Mouse (Mus musculus) intestine, embryonic 16.5 days (tissue): ENCODE results near the gene Hspa1a. TPM values are rescaled to one million over a fixed set of nuclear protein-coding genes. Genes with fewer than 3 reads are reported as not detected.
"Not testable (repeated sequence)": the region's sequence is repeated elsewhere in the genome, so short reads cannot be mapped to it uniquely, and the experiment has no call there.

Experiments
- ATAC-seq: fragments of 200-750 bp; cut with Nextera tagmentation; 2 replicates; pipeline ENCODE4 v1.8.0; 2017; ENCODE audit warnings: moderate TSS enrichment, moderate library complexity
- H3K27ac ChIP-seq: fragments of 300-500 bp; sonication (generic); 2 replicates; pipeline ENCODE4 v1.5.1; 2014; ENCODE audit warnings: mild to moderate bottlenecking, low read length
- H3K27me3 ChIP-seq: fragments of 300-500 bp; sonication (generic); replicated peaks from 2 replicates; pipeline ENCODE4 v1.6.1; 2014; ENCODE audit warnings: low read length, control low read depth, mixed read lengths; ENCODE audit not compliant: control insufficient read depth, insufficient read depth
- H3K36me3 ChIP-seq: fragments of 300-500 bp; sonication (generic); 2 replicates; pipeline ENCODE4 v1.6.1; 2014; ENCODE audit warnings: low read length, control low read depth; ENCODE audit not compliant: control insufficient read depth, insufficient read depth
- H3K4me1 ChIP-seq: fragments of 300-500 bp; sonication (generic); 2 replicates; pipeline ENCODE4 v1.6.1; 2014; ENCODE audit warnings: low read length, control low read depth, mixed read lengths; ENCODE audit not compliant: control insufficient read depth, insufficient read depth
- H3K4me2 ChIP-seq: fragments of 300-500 bp; sonication (generic); 2 replicates; pipeline ENCODE4 v1.6.1; 2014; ENCODE audit warnings: low read depth, low read length, control low read depth
- H3K4me3 ChIP-seq: fragments of 300-500 bp; sonication (generic); 2 replicates; pipeline ENCODE4 v1.5.1; 2014; ENCODE audit warnings: mild to moderate bottlenecking, low read length
- H3K9ac ChIP-seq: fragments of 300-500 bp; sonication (generic); 2 replicates; pipeline ENCODE4 v1.6.1; 2014; ENCODE audit warnings: low read depth, low read length
- H3K9me3 ChIP-seq: fragments of 300-500 bp; sonication (generic); 2 replicates; pipeline ENCODE4 v1.6.1; 2016; ENCODE audit warnings: low read length, control low read depth; ENCODE audit not compliant: control insufficient read depth
- WGBS: fragments of 180-500 bp; shearing (Covaris S2); extraction: QIAGEN DNeasy Blood & Tissue Kit; methylation state at CpG from one replicate; pipeline ENCODE4 v1.1.7; 2014; 5-methylcytosine and 5-hydroxymethylcytosine counted together
- polyA plus RNA-seq: library from polyadenylated mRNA; unstranded; fragments of >200 nt; fragmentation: Nextera tagmentation; extraction: Ambion mirVana; gene quantifications from 2 replicates; pipeline ENCODE4 v1.2.1, GENCODE M21; 2015

The Hspa1a gene
- polyA plus RNA-seq = 6.3 and 6.6 TPM in 2 replicates

DNA sequence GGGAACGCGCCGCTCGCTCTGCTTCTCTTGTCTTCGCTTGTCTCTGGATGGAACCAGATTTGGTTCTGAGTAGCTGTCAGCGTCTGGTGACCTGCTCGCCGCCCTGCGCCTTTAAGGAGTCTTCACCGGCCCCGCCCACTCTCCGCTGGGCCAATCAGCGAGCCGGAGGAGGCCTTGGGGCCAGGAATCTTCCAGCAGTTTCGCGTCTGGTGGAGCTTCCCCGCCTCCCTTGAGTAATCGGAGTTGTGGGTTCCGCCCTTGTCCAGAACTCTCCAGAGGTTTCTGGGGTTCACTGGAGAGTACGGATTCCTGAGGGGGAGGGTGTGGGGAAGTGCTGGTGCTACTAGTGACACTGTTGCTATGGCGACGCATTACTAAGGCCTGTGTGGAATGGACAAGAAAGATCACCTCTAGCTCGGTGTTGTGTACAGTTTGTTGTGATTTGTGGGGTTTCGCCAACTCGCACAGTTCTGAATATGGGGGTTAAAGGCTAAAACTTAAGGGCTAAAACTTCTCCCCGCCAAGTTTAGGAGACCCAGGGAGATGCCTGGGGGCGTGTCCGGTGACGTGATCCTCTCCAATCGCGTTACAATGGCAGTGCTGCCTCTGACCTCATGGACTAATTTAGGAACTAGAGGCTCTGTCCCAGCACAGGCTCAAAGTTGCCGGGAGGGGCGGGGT lies at the start of gene Hspa1a, which contains the start of gene Hspa1l:
Gene Hspa1a (minus strand): TSS at position 88 of the 681 bp plus-strand sequence.
Gene Hspa1l (plus strand): TSS at position 635 of the 681 bp plus-strand sequence.
- Histone ChIP-seq H3K4me3 (peak within 1 kb of the TSS; percentile 46), H3K9ac (peak within 1 kb of the TSS; percentile 48), H3K27me3 (peaks cover 17% of the 10 kb centered on the region), H3K4me2 (peak within 1 kb of the TSS; percentile 71), H3K27ac (peak within 1 kb of the TSS; percentile 52)
- 1% methylated on average over 28 of the region's 33 CpGs for WGBS
- not testable (repeated sequence) for H3K9me3 ChIP-seq, H3K36me3 ChIP-seq, H3K4me1 ChIP-seq
- peak; percentile 96 for ATAC-seq

GRCm38 (mm10) chr17:35021163-35021808 lies 49.3 kb upstream of the Hspa1a start:
- H3K27ac ChIP-seq = 0 out of 2 replicates have a peak overlapping the region, but pooled peaks have one; percentile 6
- ATAC-seq = peak; percentile 34
- WGBS = 11% methylated on average over 17 of the region's 17 CpGs
- H3K4me2 ChIP-seq = peak overlapping the region; percentile 20; the same call in 1 of the 2 replicates
- H3K9ac ChIP-seq = no peak overlapping the region
- H3K9me3 ChIP-seq = no peaks in the 10 kb centered on the region
- H3K4me1 ChIP-seq = peaks cover 32% of the 10 kb centered on the region
- H3K36me3 ChIP-seq = no peaks in the 10 kb centered on the region; the same call in 1 of the 2 replicates
- no peaks in the 10 kb centered on the region for H3K27me3 ChIP-seq
- H3K4me3 ChIP-seq = no peak overlapping the region

DNA sequence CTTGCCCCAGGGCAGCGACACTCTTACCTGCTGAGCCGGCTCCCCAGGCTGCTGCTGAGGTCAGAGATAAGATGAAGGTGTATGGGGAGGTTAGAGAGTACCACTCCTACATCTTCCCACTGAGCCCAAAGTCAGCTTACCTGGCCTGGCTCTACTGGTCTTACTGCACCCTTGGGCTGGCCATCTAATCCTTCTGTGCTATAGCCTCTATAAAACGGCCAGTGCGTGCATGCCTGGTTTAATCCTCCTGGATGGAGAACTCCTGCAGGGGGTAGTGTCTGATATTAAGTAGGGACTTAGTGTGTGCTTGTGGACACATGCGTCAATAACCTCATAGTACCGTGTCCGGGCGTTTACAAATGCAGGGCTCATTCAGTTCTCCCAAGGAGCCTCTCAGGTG lies 48.6 kb upstream of the Hspa1a start:
- Histone ChIP-seq H3K36me3 (peaks cover 3% of the 10 kb centered on the region; the same call in 1 of the 2 replicates), H3K4me1 (peaks cover 36% of the 10 kb centered on the region), H3K27ac (no peak overlapping the region), H3K27me3 (no peaks in the 10 kb centered on the region), H3K9ac (no peak overlapping the region), H3K4me3 (no peak overlapping the region), H3K9me3 (no peaks in the 10 kb centered on the region), H3K4me2 (no peak overlapping the region)
- 85% methylated on average over 8 of the region's 8 CpGs for WGBS
- no peak for ATAC-seq

DNA sequence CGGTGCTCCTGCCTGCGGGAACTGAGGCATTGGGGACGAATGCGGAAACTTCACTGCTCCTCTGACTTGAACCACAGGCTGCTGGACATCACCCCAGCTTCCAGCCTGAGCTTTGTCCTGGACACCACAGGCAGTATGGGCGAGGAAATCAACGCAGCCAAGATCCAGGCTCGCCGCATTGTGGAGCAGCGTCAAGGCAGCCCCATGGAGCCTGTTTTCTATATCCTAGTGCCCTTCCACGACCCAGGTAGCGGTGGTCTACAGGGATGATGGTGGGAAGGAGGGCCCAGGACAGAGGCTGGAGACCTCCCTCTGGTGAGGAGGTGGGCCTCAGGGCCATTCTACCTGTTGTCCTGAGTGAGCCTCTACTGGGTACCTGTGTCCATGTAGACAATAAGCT lies 47.9 kb upstream of the Hspa1a start:
- ATAC-seq = no peak
- Histone ChIP-seq H3K4me3 (no peak overlapping the region), H3K27ac (no peak overlapping the region), H3K4me1 (peaks cover 36% of the 10 kb centered on the region), H3K4me2 (no peak overlapping the region), H3K27me3 (no peaks in the 10 kb centered on the region), H3K9me3 (no peaks in the 10 kb centered on the region), H3K9ac (no peak overlapping the region), H3K36me3 (peaks cover 9% of the 10 kb centered on the region)
- WGBS = 79% methylated on average over 11 of the region's 11 CpGs

GRCm38 (mm10) chr17:35018171-35018570 lies 46.2 kb upstream of the Hspa1a start:
- H3K4me2 ChIP-seq = no peak overlapping the region

DNA sequence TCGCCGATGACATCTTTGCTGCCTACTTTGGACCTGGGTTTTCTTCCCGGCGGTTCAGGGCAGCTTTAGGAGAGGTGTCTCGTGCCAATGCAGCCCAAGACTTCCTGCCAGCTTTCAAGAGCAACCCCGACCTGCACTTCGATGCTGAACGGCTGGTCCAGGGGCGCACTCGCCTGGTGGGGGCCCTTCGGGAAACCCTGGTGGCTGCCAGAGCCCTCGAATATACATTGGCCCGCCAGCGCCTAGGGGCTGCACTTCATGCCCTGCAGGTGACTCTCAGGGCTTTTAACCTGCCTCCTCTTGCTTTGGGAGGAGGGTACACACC lies 45.7 kb upstream of the Hspa1a start:
- H3K27me3 ChIP-seq = no peaks in the 10 kb centered on the region
- H3K4me3 ChIP-seq = no peak overlapping the region
- no peak overlapping the region for H3K9ac ChIP-seq
- WGBS = 72% methylated on average over 14 of the region's 14 CpGs
- peaks cover 26% of the 10 kb centered on the region for H3K4me1 ChIP-seq
- no peak overlapping the region for H3K27ac ChIP-seq
- peaks cover 23% of the 10 kb centered on the region for H3K36me3 ChIP-seq
- ATAC-seq = no peak
- no peak overlapping the region for H3K4me2 ChIP-seq
- H3K9me3 ChIP-seq = no peaks in the 10 kb centered on the region

More at GRCm38 (mm10) chr17:35018171-35018570, 46.2 kb upstream of the Hspa1a start:
- Histone ChIP-seq H3K27me3 (no peaks in the 10 kb centered on the region), H3K4me3 (no peak overlapping the region), H3K27ac (no peak overlapping the region), H3K36me3 (peaks cover 19% of the 10 kb centered on the region), H3K4me1 (peaks cover 26% of the 10 kb centered on the region), H3K9ac (no peak overlapping the region), H3K9me3 (no peaks in the 10 kb centered on the region)
- no peak for ATAC-seq
- WGBS = 75% methylated on average over 3 of the region's 3 CpGs

DNA sequence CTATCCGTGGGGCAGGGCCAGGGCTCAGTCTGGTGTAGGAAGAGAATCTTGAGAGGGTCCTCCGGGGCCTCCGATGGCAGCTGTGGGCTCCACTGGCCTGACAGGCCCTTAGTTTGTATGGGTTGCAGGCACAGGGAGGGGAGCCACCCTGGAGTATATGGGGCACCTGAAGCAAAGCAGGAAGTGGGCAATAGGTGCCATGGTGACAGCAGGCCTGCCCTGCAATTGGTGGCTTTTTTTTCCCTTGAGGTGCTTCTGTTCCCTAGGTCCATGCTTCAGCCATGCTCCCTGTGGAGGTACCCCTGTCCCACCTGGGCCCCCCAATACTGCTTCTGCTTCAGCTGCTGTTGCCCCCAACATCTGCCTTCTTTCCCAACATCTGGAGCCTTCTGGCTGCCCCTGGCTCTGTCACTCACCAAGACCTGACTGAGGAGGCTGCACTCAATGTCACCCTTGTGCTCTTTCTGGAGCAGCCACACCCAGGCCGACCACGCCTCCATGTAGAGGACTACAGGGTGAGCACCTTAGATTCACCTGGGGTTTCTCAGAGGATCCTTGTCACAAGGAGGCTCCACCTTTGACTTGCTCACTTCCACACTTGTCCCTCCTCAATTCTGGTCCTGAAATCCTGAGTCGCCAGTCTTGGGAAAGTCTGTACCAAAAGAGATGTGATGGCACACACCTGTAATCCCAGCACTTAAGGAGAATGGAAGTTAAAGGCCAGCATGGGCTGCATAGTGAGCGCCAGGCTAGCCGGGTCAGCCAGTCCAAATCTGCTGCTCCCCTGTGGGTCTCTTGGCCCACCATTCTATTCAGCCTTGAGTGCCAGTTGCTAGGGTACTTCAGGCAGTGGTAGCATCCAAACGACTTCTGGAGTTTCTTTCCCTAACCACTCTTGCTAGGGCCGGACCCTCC lies 45.1 kb upstream of the Hspa1a start:
- Histone ChIP-seq H3K27ac (no peak overlapping the region), H3K9ac (peak overlapping the region; percentile 42; the same call in 1 of the 2 replicates), H3K4me3 (no peak overlapping the region), H3K4me2 (no peak overlapping the region), H3K36me3 (peaks cover 29% of the 10 kb centered on the region), H3K4me1 (peaks cover 24% of the 10 kb centered on the region), H3K27me3 (no peaks in the 10 kb centered on the region), H3K9me3 (no peaks in the 10 kb centered on the region)
- WGBS = 76% methylated on average over 10 of the region's 10 CpGs
- no peak for ATAC-seq

DNA sequence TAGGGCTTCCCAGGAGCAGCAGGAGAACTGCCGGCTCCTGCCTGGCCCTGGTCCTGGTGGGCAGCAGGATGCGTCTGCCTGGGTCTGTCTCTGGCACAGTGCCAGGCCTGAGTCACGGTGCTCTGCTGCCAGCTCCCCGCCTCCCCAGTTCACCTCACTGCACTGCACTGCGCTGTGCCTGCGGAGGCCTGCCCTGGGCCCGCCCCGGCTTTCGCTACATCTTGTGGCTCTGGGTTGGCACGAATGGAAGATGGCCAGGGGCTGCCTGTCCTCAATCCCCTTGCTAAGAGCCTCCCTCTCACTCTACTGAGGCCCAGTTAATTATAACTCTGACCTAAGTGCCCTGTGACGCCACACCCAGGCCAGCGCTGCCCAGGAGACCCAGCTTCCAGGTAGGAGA lies 44.4 kb upstream of the Hspa1a start, which contains the start of gene Vwa7:
Gene Vwa7 (plus strand): TSS at position 204 of the 400 bp plus-strand sequence.
- Histone ChIP-seq H3K4me3 (no peak within 1 kb of the TSS), H3K4me1 (peaks cover 17% of the 10 kb centered on the region), H3K9me3 (no peaks in the 10 kb centered on the region), H3K9ac (peak within 1 kb of the TSS; percentile 42), H3K4me2 (no peak within 1 kb of the TSS), H3K27me3 (no peaks in the 10 kb centered on the region), H3K36me3 (peaks cover 29% of the 10 kb centered on the region), H3K27ac (no peak within 1 kb of the TSS)
- peak; percentile 47 for ATAC-seq
- 48% methylated on average over 12 of the region's 12 CpGs for WGBS

GRCm38 (mm10) chr17:35015296-35015695 lies 43.3 kb upstream of the Hspa1a start:
- Histone ChIP-seq H3K9ac (no peak overlapping the region), H3K27me3 (no peaks in the 10 kb centered on the region), H3K4me2 (no peak overlapping the region), H3K9me3 (no peaks in the 10 kb centered on the region), H3K27ac (no peak overlapping the region), H3K36me3 (peaks cover 39% of the 10 kb centered on the region), H3K4me3 (no peak overlapping the region), H3K4me1 (peaks cover 13% of the 10 kb centered on the region)
- no peak for ATAC-seq
- 88% methylated on average over 16 of the region's 16 CpGs for WGBS
